Mouse (Mus musculus) adrenal gland, adult 18-20 months (tissue): ENCODE data around the gene Gpatch8. TPM values are rescaled to one million over a fixed set of nuclear protein-coding genes. Genes with fewer than 3 reads are reported as not detected.

Experiments used
- DNase-seq, 2 experiments: peaks; one replicate each; pipeline ENCODE4 v3.0.0; 2021 to 2022; ENCODE audit warnings: low spot score in 2 of 2
- long read RNA-seq, 2 experiments: library from polyadenylated mRNA; stranded (forward); transcript quantifications; one replicate each; pipeline ENCODE4 v2.0.0; 2021
- total RNA-seq, 2 experiments: library from RNA; stranded (reverse); gene quantifications; 1 replicate in 1 of 2; 2 replicates in 1 of 2; pipeline ENCODE4 v1.2.3; 2021

Gene Gpatch8
- total RNA-seq = 10 to 100 TPM; 24.6 to 29.8 TPM
- long read RNA-seq, experiment 1 = 0 reads
- long read RNA-seq, experiment 2, full-length matches to known transcripts = 19 of 30 reads
- long read RNA-seq, experiment 2, partial matches to known transcripts = 1 of 30 reads
- long read RNA-seq, experiment 2, other reads (novel, unspliced or antisense) = 10 of 30 reads

DNA sequence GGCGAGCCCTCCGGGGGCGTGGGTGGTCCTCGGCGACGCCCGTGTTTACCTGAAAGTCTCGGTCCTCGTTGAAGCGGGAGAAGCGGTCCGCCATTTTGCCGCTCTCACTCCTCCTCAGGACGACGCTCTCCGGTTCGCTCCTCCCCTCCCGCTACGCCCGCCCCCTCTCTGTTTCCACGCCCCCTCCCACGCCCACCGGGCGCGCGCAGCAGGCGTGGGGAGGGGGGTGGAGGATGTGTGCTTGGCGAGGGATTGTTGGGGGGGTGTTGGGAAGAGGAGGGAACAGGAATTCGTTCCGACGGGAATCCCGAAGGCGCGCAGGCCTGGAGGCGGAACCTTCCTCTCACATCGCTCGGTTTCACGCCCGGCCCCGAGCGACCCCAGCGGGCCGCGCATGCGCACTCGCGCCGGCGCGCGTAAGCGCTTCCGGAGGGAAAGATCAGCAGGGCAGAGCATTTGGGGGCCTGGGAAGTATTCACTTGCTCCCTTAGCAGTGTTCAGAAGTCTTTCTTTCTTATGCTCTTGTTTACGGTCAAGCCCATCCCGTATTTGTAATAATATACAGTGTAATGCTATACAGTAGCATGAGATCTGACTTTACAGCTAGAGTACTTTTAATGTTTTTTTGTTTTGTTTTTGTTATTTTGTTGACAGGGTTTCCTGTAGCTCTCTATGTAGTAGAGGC, at the start of gene Gpatch8:
Gene Gpatch8 (minus strand): TSS at position 362 of the 685 bp plus-strand sequence.
- peak; percentile 91 to 93 for DNase-seq

DNA sequence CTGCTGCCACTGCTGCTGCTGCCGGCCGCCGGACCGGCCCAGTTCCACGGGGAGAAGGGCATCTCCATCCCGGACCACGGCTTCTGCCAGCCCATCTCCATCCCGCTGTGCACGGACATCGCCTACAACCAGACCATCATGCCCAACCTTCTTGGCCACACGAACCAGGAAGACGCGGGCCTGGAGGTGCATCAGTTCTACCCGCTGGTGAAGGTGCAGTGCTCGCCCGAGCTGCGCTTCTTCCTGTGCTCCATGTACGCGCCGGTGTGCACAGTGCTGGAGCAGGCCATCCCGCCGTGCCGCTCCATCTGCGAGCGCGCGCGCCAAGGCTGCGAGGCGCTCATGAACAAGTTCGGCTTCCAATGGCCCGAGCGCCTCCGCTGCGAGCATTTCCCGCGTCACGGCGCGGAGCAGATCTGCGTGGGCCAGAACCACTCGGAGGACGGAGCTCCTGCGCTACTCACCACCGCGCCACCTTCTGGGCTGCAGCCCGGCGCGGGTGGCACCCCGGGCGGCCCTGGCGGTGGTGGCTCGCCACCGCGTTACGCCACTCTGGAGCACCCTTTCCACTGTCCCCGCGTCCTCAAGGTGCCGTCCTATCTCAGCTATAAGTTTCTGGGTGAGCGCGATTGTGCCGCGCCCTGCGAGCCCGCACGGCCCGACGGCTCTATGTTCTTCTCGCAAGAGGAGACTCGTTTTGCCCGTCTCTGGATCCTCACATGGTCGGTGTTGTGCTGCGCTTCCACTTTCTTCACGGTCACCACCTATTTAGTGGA, 48.8 kb upstream of the Gpatch8 start:
- peak; percentile 31 to 33 for DNase-seq

- DNase-seq = peak; percentile 53 to 56
Measured at GRCm38 (mm10) chr11:102604010-102604584, 47.9 kb upstream of the Gpatch8 start, which contains the start of gene Fzd2. Fzd2 (plus strand) TSS chr11:102604396.

GRCm38 (mm10) chr11:102603496-102603850, 47.3 kb upstream of the Gpatch8 start:
- DNase-seq = peak; percentile 29

DNA sequence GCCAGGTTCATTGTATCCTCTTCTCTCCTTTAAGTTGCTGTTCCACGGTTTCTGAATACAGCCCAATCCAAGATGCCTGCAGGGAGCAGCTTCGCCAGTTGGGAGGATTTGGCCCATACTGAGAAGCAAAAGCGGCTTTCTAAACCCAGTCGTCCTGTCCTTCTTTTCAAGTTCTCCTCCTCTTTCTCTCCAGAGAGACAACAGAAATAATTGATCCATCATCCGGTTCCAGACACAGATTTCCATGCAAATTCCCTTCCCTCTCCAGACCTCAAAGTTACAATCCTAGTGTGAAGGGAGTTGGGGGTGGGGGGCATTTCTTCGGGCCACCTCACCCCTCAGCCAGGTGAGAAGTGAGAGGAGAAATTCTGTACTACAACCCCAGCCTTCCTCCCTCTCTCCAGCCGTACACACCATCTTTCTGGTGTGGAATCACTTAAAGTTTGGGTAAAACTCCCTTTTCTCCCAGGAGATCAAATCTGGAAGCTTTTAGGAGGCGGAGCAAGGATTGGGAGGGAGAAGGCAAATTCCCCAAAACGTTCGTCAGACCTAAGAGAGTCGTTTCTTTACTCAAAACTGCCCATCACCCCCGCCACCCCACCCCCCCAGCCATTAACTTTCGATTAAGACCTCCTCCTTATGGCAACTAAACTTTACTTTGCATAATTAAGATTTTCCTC, 46.8 kb upstream of the Gpatch8 start:
- DNase-seq = no peak

DNA sequence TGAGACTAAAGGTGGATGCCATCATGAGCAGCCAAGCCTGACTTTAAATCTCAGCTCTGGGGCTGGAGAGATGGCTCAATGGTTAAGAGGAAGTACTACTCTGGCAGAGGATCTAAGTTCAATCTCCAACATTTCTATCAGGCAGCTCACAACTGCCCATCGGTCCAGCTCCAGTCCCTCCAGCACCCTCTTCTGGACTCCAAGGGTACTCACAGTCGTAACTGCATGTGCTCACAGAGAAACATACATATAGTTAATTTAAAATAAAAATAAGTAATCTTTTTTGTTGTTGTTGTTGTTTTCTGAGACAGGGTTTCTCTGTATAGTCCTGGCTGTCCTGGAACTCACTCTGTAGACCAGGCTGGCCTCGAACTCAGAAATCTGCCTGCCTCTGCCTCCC, 43.7 kb upstream of the Gpatch8 start:
- no peak for DNase-seq

GRCm38 (mm10) chr11:102595341-102595820, 39.2 kb upstream of the Gpatch8 start:
- DNase-seq = no peak

GRCm38 (mm10) chr11:102587554-102587953, 31.4 kb upstream of the Gpatch8 start:
- no peak for DNase-seq

GRCm38 (mm10) chr11:102586445-102587130, 30.4 kb upstream of the Gpatch8 start:
- no peak for DNase-seq

DNA sequence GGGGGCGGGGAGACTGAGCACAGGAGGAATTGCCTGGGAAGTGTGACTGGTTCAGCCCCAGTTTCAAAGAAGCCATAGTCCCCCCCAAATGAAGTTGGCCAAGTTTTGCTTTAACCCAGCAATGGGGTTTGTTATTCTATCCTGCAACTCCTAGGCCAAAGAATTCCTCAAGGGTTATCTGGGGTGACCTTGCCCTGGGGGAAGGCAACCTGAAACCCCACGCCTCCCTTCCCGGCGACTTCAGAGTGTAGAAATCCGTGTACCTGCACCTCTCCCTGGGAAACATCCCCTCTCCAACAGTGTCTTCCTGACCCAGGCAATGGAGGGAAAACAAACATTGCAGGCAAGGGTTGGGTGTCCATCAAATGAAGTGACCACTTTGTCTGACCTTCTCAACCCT, 26.5 kb upstream of the Gpatch8 start:
- no peak for DNase-seq

- DNase-seq = no peak
Measured at GRCm38 (mm10) chr11:102582016-102582610, 25.9 kb upstream of the Gpatch8 start.

DNA sequence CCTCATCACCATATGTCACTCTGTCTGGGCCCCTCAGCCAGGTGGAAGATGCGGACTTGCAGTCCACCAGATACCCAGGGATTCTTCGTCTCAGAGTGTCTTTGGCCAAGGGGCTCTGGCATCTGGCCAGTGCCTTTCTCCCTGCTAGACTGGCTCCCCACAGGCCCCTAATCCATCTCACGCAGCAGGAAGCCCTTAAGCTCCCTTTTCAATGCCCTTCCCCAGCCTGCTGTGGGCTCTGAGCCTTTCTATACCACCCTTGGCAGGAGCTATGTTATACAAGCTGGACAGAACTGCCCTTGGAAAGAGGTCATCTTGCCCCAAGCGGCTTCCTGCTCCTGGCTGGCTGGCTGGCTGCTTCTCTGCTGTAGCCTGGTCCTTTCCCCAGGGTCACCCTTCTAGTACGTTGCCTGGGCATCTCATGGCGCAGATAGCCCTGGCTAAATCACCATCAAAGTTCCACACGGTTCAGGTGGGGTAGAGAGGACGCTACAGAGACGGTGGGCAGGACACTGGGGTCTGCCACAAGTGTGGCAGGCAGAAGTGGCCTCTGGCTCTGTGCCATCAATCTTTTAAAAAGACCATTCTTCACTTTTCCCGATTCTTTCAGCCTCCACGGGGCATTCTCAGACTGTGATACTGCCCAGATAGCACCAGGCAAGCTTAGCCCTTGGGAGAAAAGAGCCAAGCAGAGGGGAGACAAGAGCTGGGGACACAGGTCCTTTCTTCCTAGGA, 25.3 kb upstream of the Gpatch8 start:
- DNase-seq = no peak

DNA sequence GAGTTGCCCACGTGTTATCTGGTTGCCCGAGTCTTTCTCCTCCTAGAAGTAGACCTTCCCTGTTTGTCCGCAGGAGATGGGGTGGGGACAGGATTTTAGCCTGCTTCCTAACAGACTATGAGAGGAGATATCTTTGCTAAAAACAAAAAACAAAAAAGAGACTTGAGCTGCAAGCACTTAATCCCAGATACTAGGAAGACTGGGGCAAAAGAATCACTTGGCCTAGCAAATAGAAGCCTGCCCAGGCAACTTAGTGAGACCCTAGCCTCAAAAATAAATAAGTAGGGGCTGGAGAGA, 23.8 kb upstream of the Gpatch8 start:
- no peak for DNase-seq

DNA sequence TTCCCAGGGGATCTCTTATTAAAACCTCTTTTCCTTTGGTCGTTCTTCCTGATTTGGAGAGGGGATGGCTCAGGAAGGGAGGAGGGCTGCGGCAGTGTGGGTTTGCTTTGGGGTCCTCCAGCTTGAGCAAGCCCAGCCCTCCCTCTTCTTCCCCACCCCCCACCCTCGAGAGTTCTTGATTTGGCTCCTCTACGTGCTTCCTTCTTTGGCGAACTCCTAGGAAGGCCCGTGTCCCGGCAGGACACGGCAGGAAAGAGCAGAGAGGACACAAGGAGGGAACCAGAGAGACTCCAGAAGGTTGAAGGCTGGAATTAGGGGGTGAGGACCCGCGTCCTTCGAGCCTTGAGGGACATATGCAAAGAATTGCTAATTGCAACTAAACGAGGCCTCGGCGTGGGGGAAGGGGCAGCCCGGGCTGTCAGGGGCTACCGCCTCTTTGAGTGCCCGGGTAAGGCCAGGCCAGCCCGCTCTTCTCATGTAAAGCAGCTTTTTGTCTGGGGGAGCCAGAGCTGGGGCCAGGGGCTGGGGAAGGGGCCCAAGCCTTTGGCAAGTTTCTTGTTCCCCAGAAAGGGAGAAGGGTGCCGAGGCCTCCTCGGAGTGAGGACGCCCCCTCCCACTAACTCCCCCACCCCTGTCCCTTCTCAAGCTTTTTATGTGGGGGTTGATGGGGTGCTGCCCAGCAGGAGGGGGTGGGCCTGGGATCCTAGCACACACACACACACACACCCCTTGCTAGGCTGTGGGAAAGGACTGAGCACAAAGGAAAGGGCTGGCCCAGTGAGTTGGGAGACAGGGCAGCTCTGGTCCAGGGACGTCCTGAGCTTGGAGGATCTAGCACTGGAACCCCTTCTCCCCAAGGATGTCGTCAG, 23.2 kb upstream of the Gpatch8 start, which contains the start of gene Gm11627:
Gene Gm11627 (minus strand): TSS at position 297 of the 869 bp plus-strand sequence.
- no peak for DNase-seq

DNA sequence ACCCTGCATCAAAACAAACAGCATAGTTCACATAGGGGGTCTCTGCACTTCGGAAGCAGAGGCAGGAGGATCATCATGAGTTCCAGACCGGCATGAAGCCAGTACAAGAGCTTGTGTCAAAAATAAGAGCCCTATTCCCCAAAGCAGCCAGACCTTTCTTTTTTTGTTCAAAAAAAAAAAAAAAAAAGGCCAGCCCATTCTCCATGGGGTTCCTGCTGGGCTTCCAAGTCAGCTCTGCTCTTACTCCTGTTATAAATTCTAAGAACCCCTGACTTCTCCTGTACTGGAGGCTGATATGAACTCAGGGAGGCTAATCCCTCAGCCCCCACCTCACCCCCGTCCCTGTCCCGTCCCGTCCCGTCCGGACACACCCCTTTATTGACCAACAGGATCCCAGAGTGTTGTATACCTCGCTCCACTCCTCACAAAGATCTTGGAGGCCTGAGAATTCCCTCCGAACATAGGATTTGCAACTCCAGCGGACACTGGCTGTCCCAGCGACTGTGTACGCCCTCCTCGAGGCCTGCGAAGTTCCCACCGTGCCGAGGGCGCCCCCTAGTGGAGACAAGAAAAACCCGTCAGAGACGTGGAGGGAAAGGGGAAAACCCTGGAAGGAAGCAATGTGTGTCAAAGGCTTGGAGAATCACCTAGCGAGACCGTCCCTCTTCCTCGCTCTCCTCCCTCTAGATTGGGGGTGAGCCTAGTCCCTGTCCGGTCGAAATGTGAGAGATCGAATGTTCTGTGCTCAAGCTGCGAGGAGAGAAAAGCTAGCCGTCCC, 22.3 kb upstream of the Gpatch8 start:
- peak; percentile 81 to 86 for DNase-seq

DNA sequence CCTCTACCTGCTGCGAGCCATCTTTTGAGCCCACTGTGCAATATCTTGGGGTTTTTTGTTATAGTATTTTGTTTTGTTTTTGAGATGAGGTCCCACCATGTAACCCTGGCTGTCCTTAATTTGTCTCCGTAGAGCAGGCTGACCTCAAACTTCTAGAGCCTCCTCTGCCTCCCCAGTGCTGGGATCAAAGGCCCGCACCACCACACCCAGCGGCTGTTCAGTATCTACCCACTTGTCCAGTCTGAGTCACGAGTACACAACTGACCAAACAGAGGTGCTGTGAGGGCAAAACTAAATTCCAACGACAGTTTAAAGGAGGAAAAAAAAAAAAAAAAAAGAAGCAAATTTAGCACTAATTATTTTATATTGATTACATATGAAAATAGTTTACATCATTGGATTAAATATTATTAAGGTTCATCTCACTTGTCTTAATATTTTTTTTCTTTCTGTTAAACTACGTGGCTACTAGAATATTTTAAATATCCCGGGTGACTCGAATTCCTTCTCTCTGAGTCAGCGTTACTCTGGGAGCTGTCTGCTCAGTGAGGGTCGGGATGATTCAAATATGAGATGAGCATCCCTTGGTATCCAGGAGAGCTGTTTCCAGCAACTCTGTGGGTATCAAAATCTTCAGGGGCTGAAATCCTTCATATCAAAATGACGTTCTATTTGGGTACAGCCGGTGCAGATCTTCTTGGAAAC, 20.0 kb upstream of the Gpatch8 start:
- no peak for DNase-seq

DNA sequence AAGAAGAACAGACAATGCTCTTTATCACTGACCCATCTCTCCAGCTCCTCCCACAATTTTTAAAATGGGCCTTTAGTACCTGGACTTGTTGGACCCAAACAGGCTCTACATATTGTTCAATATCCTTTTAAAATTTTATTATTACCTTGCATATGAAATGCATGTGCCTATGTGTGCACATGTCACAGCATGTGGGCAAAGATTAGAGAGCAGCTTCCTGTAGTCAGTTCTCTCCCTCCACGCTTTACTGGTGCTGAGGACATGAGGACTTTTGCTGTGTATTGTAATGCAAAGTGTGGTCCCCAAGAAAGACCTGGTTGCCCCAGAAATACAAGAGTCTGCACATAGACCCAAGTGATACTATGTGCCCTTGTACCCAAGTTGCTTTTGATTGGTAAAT, 18.8 kb upstream of the Gpatch8 start:
- no peak for DNase-seq
